In genomic region chr4:152731988-152732387, GRCm38 (mm10) we compare ENCODE assay signal across 10 mouse cellular contexts.
DNase-seq lines count a peak whose midpoint lies in the region; ATAC-seq lines count a peak whose summit lies in the region.
"Had no signal": no experiment of that assay in that cellular context is flagged by ENCODE, and none has a peak within 500 bp of the region (broad histone marks: within the 10 kb centered on the region; RNA-seq: fewer than 3 reads in every experiment).

No protein-coding gene starts in this region.

- DNase-seq in embryonic facial prominence, embryonic 11.5 days (ENCODE audit: low spot score) = peak; percentile 25
- no peak for DNase-seq in embryonic facial prominence, embryonic 10.5 days (ENCODE audit: low spot score)
- peak; percentile 24 for DNase-seq in testis, postnatal 10 days (ENCODE audit: low spot score)
- no peak for DNase-seq in testis, postnatal 14 days (ENCODE audit: low spot score)
- DNase-seq in layer of hippocampus, adult 9-10 months (ENCODE audit: low spot score) = peak; percentile 61
- peak; percentile 41 for DNase-seq in right cerebral cortex, postnatal 4 days
- no peak for DNase-seq in heart, embryonic 10.5 days (ENCODE audit: low spot score)
- no peak for DNase-seq in natural killer cell, adult 2 months (ENCODE audit: low spot score in 2 of 2)

- H3K9ac ChIP-seq in embryonic facial prominence, embryonic 11.5 days (replicated peaks; ENCODE audit: low read length) = no peak overlapping the region
- H3K9ac ChIP-seq: embryonic facial prominence, embryonic 15.5 days; limb, embryonic 15.5 days had no signal

- H3K4me3 ChIP-seq in embryonic facial prominence, embryonic 11.5 days (ENCODE audit: low read depth, low read length) = no peak overlapping the region
- H3K4me3 ChIP-seq in embryonic facial prominence, embryonic 10.5 days = no peak overlapping the region
- no peak overlapping the region for H3K4me3 ChIP-seq in heart, embryonic 10.5 days
- H3K4me3 ChIP-seq: embryonic facial prominence, embryonic 15.5 days; limb, embryonic 15.5 days had no signal

- no peak overlapping the region for H3K27ac ChIP-seq in embryonic facial prominence, embryonic 11.5 days (replicated peaks; ENCODE audit: low read depth, low read length)
- H3K27ac ChIP-seq in embryonic facial prominence, embryonic 10.5 days (replicated peaks) = no peak overlapping the region
- no peak overlapping the region for H3K27ac ChIP-seq in heart, embryonic 10.5 days
- H3K27ac ChIP-seq: embryonic facial prominence, embryonic 15.5 days; limb, embryonic 15.5 days had no signal

- H3K27me3 ChIP-seq in embryonic facial prominence, embryonic 11.5 days (ENCODE audit: control insufficient read depth, insufficient read depth, low read length) = no peaks in the 10 kb centered on the region
- H3K27me3 ChIP-seq in embryonic facial prominence, embryonic 10.5 days (replicated peaks; ENCODE audit: low read depth, poor library complexity, severe bottlenecking) = no peaks in the 10 kb centered on the region; the same call in 1 of the 2 replicates
- no peaks in the 10 kb centered on the region for H3K27me3 ChIP-seq in heart, embryonic 10.5 days (ENCODE audit: insufficient read depth, poor library complexity, severe bottlenecking)
- H3K27me3 ChIP-seq: embryonic facial prominence, embryonic 15.5 days; limb, embryonic 15.5 days had no signal

- H3K36me3 ChIP-seq in embryonic facial prominence, embryonic 11.5 days (replicated peaks; ENCODE audit: control insufficient read depth, insufficient read depth, low read depth, low read length) = no peaks in the 10 kb centered on the region
- no peaks in the 10 kb centered on the region for H3K36me3 ChIP-seq in embryonic facial prominence, embryonic 10.5 days (replicated peaks)
- H3K36me3 ChIP-seq in heart, embryonic 10.5 days = no peaks in the 10 kb centered on the region
- H3K36me3 ChIP-seq: embryonic facial prominence, embryonic 15.5 days; limb, embryonic 15.5 days had no signal

- no peak overlapping the region for H3K4me2 ChIP-seq in embryonic facial prominence, embryonic 11.5 days (ENCODE audit: low read depth, low read length)
- H3K4me2 ChIP-seq: embryonic facial prominence, embryonic 15.5 days; limb, embryonic 15.5 days had no signal

- H3K4me1 ChIP-seq in embryonic facial prominence, embryonic 11.5 days (ENCODE audit: control insufficient read depth, insufficient read depth, low read length) = no peaks in the 10 kb centered on the region
- 0 out of 2 replicates have a peak, but pooled peaks cover 12% of the 10 kb centered on the region for H3K4me1 ChIP-seq in embryonic facial prominence, embryonic 10.5 days
- no peaks in the 10 kb centered on the region for H3K4me1 ChIP-seq in heart, embryonic 10.5 days
- H3K4me1 ChIP-seq: embryonic facial prominence, embryonic 15.5 days; limb, embryonic 15.5 days had no signal

- WGBS in embryonic facial prominence, embryonic 11.5 days = 75% methylated on average over 10 of the region's 10 CpGs
- WGBS in embryonic facial prominence, embryonic 10.5 days = 79% methylated on average over 10 of the region's 10 CpGs
- WGBS in heart, embryonic 10.5 days = 68% methylated on average over 10 of the region's 10 CpGs

- ATAC-seq in embryonic facial prominence, embryonic 11.5 days (replicated peaks; ENCODE audit: insufficient number of reproducible peaks, low FRiP score, low TSS enrichment, low read depth) = no peak

- no peaks in the 10 kb centered on the region for H3K9me3 ChIP-seq in embryonic facial prominence, embryonic 11.5 days (replicated peaks; ENCODE audit: control insufficient read depth, low read length)
- 0 out of 2 replicates have a peak, but pooled peaks cover 3% of the 10 kb centered on the region for H3K9me3 ChIP-seq in embryonic facial prominence, embryonic 10.5 days
- H3K9me3 ChIP-seq in heart, embryonic 10.5 days = no peaks in the 10 kb centered on the region
- H3K9me3 ChIP-seq: embryonic facial prominence, embryonic 15.5 days; limb, embryonic 15.5 days had no signal

Comparison
In these comparisons a context has a peak if more than half of its experiments do, and no peak if none do; other contexts are left out.
1. DNase-seq: peak in embryonic facial prominence, embryonic 11.5 days (single experiment), testis, postnatal 10 days (single experiment), layer of hippocampus, adult 9-10 months (single experiment) and right cerebral cortex, postnatal 4 days (single experiment); none in embryonic facial prominence, embryonic 10.5 days (single experiment), testis, postnatal 14 days (single experiment), heart, embryonic 10.5 days (single experiment) and natural killer cell, adult 2 months (0 of 2).